Mouse (Mus musculus) ovary, adult 18-20 months (tissue): ENCODE data around the gene Timm29.

Source experiments
- DNase-seq: peaks from one replicate; pipeline ENCODE4 v3.0.0; 2022; ENCODE audit warnings: low spot score, mixed read lengths

Gene Timm29

GRCm38 (mm10) chr9:21616232-21616781, 23.8 kb downstream of the Timm29 start:
- DNase-seq, result peak; percentile 83

- no peak for DNase-seq
Measured at GRCm38 (mm10) chr9:21617066-21617465, 24.5 kb downstream of the Timm29 start.

GRCm38 (mm10) chr9:21620229-21620628, 27.7 kb downstream of the Timm29 start:
- no peak for DNase-seq

- DNase-seq, result no peak
Measured at GRCm38 (mm10) chr9:21622676-21623075, 30.2 kb downstream of the Timm29 start.

GRCm38 (mm10) chr9:21625342-21626339, 33.1 kb downstream of the Timm29 start:
- no peak for DNase-seq

- DNase-seq, result no peak
Measured at GRCm38 (mm10) chr9:21626571-21626970, 34.0 kb downstream of the Timm29 start.

GRCm38 (mm10) chr9:21627145-21627795, 34.7 kb downstream of the Timm29 start:
- no peak for DNase-seq

GRCm38 (mm10) chr9:21630673-21631072, 38.2 kb downstream of the Timm29 start:
- DNase-seq, result no peak

GRCm38 (mm10) chr9:21633106-21633505, 40.6 kb downstream of the Timm29 start:
- DNase-seq, result no peak

GRCm38 (mm10) chr9:21635639-21636038, 43.1 kb downstream of the Timm29 start:
- no peak for DNase-seq

GRCm38 (mm10) chr9:21639031-21639430, 46.5 kb downstream of the Timm29 start:
- no peak for DNase-seq
